Mouse (Mus musculus): ENCODE data around the gene Gimap4.

The Gimap4 gene

GRCm38 (mm10) chr6:48702601-48703000 is 18.3 kb downstream of the Gimap4 start:
- no peak for DNase-seq

- no peak for DNase-seq
Observed at GRCm38 (mm10) chr6:48704146-48704545, 19.8 kb downstream of the Gimap4 start.

GRCm38 (mm10) chr6:48706130-48706529 is 21.8 kb downstream of the Gimap4 start:
- no peak for DNase-seq

- no peak for DNase-seq
Observed at GRCm38 (mm10) chr6:48718455-48718854, 34.1 kb downstream of the Gimap4 start, which contains the start of the genes Gm28053 and Gimap7. Gene Gm28053 (plus strand): TSS chr6:48718607. Gene Gimap7 (plus strand): TSS chr6:48718621.

- DNase-seq, result peak; percentile 59
Observed at GRCm38 (mm10) chr6:48720326-48720725, 36.0 kb downstream of the Gimap4 start.

- no peak for DNase-seq
Observed at GRCm38 (mm10) chr6:48723468-48723867, 39.1 kb downstream of the Gimap4 start.

GRCm38 (mm10) chr6:48725476-48725875 is 41.1 kb downstream of the Gimap4 start:
- peak; percentile 88 for DNase-seq

GRCm38 (mm10) chr6:48727761-48728160 is 43.4 kb downstream of the Gimap4 start:
- no peak for DNase-seq

- no peak for DNase-seq
Observed at GRCm38 (mm10) chr6:48732864-48733304, 48.5 kb downstream of the Gimap4 start.

GRCm38 (mm10) chr6:48733660-48734059 is 49.3 kb downstream of the Gimap4 start:
- no peak for DNase-seq

- DNase-seq, result no peak
Observed at GRCm38 (mm10) chr6:48737053-48737452, 52.7 kb downstream of the Gimap4 start.

GRCm38 (mm10) chr6:48737688-48738087 is 53.3 kb downstream of the Gimap4 start:
- DNase-seq, result no peak

GRCm38 (mm10) chr6:48738961-48739779 is 54.8 kb downstream of the Gimap4 start, which contains the start of gene Gimap1:
Gene Gimap1 (plus strand): TSS chr6:48739054.
- peak; percentile 66 for DNase-seq

GRCm38 (mm10) chr6:48739780-48740055 is 55.4 kb downstream of the Gimap4 start:
- DNase-seq, result no peak

- no peak for DNase-seq
Observed at GRCm38 (mm10) chr6:48740501-48741169, 56.3 kb downstream of the Gimap4 start.

GRCm38 (mm10) chr6:48741273-48741672 is 56.9 kb downstream of the Gimap4 start:
- DNase-seq, result no peak

Data from kidney, postnatal 10 days (tissue).